Mouse (Mus musculus) lung, embryonic 15.5 days (tissue): ENCODE measurements around the gene Cst10. TPM values are rescaled to one million over a fixed set of nuclear protein-coding genes. Genes with fewer than 3 reads are reported as not detected.

Experiments
- ATAC-seq: fragments of 200-750 bp; cut with Nextera tagmentation; 2 replicates; pipeline ENCODE4 v1.8.0; 2017; ENCODE audit warnings: moderate number of reproducible peaks, borderline replicate concordance; ENCODE audit not compliant: low FRiP score, low TSS enrichment; ENCODE audit errors: extremely low read depth
- H3K27ac ChIP-seq: fragments of 300-500 bp; sonication (generic); 2 replicates; pipeline ENCODE4 v1.5.1; 2015; ENCODE audit warnings: moderate library complexity, mild to moderate bottlenecking, inconsistent platforms
- H3K27me3 ChIP-seq: fragments of 300-500 bp; sonication (generic); 2 replicates; pipeline ENCODE4 v1.6.1; 2015; ENCODE audit warnings: inconsistent platforms
- H3K36me3 ChIP-seq: fragments of 300-500 bp; sonication (generic); 2 replicates; pipeline ENCODE4 v1.6.1; 2015; ENCODE audit warnings: inconsistent platforms
- H3K4me1 ChIP-seq: fragments of 300-500 bp; sonication (generic); 2 replicates; pipeline ENCODE4 v1.6.1; 2015; ENCODE audit warnings: inconsistent platforms
- H3K4me2 ChIP-seq: fragments of 300-500 bp; sonication (generic); 2 replicates; pipeline ENCODE4 v1.6.1; 2015; ENCODE audit warnings: inconsistent platforms, mild to moderate bottlenecking, moderate library complexity
- H3K4me3 ChIP-seq: fragments of 300-500 bp; sonication (generic); 2 replicates; pipeline ENCODE4 v1.5.1; 2015; ENCODE audit warnings: mild to moderate bottlenecking, inconsistent platforms
- H3K9ac ChIP-seq: fragments of 300-500 bp; sonication (generic); 2 replicates; pipeline ENCODE4 v1.6.1; 2015; ENCODE audit warnings: inconsistent platforms
- H3K9me3 ChIP-seq: fragments of 300-500 bp; sonication (generic); 2 replicates; pipeline ENCODE4 v1.6.1; 2016; ENCODE audit warnings: inconsistent platforms
- WGBS: fragments of 180-500 bp; shearing (Covaris S2); methylation state at CpG from one replicate; pipeline ENCODE4 v1.1.7; 2015; 5-methylcytosine and 5-hydroxymethylcytosine counted together
- polyA plus RNA-seq: library from polyadenylated mRNA; unstranded; fragments of >200 nt; fragmentation: Nextera tagmentation; extraction: Ambion mirVana; gene quantifications from 2 replicates; pipeline ENCODE4 v1.2.1, GENCODE M21; 2015

Gene Cst10
- polyA plus RNA-seq, result not detected in 2 replicates

DNA sequence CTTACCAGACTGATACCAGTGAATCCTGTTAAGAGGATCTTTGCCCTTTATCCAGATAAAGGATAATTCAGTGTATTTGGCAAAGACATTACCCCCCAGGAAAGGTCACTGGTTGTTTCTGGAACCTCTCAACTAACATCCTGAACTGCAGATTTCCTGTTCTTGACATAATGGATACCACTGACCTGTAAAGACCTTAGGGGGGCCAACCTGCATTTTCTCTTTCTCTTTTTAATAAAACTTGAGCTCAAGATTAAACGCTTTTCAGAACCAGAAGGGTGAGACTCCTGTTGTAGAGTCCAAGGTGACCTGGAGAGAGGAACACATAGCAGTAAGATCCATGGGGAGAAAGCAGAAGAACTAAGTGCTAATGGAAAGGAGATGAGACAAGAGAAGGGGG is at the start of gene Cst10:
Gene Cst10 (plus strand): TSS at position 301 of the 400 bp plus-strand sequence.
- no peak for ATAC-seq
- 65% methylated on average over 1 of the region's 1 CpGs for WGBS
- H3K4me3 ChIP-seq, result no peak within 1 kb of the TSS
- no peak within 1 kb of the TSS for H3K27ac ChIP-seq
- H3K4me1 ChIP-seq, result no peaks in the 10 kb centered on the region
- H3K36me3 ChIP-seq, result no peaks in the 10 kb centered on the region
- no peaks in the 10 kb centered on the region for H3K27me3 ChIP-seq
- H3K4me2 ChIP-seq, result no peak within 1 kb of the TSS
- no peaks in the 10 kb centered on the region for H3K9me3 ChIP-seq
- no peak within 1 kb of the TSS for H3K9ac ChIP-seq

DNA sequence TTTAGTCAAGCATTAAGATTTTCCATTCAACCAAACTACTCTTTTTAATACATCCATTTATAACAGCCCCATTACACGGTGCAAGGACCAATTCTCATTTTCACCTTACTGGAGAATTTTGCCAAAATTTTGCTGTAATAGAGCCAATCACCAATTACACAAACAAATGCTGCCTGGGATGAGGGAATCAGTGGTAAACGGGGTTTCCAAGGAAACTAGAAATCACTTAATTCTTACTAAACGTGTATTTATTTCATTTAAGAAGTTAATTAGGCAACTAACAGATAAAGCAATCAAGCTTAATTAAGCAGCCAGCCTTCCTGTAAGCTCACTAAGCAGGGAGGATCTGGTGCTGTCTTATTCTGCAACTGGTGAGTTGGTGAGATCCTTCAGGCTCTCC is 11.9 kb upstream of the Cst10 start:
- 46% methylated on average over 3 of the region's 3 CpGs for WGBS
- H3K4me3 ChIP-seq, result no peak overlapping the region
- H3K4me2 ChIP-seq, result no peak overlapping the region
- no peak overlapping the region for H3K27ac ChIP-seq
- no peaks in the 10 kb centered on the region for H3K27me3 ChIP-seq
- no peaks in the 10 kb centered on the region for H3K9me3 ChIP-seq
- ATAC-seq, result no peak
- H3K4me1 ChIP-seq, result no peaks in the 10 kb centered on the region
- H3K9ac ChIP-seq, result no peak overlapping the region
- no peaks in the 10 kb centered on the region for H3K36me3 ChIP-seq

DNA sequence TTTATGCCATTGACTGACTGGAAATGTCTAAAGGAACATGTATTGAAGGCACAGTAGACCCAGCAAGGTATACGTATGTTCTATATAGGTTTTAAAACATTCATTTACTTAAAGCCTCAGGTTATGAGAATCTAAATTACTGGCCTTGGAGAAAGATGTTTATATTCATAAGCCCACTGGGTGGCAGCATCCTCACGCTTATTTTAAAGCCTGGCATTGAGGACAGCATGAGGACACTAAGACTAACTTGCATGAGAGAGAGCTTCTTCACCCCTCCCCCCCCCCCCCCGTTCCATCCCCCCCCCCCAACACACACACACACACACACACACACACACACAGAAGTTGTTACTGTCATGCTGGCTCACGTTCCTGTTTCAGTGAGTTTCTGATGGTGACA is 17.7 kb downstream of the Cst10 start:
- no peaks in the 10 kb centered on the region for H3K27me3 ChIP-seq
- no peak overlapping the region for H3K4me3 ChIP-seq
- H3K9ac ChIP-seq, result no peak overlapping the region
- no peaks in the 10 kb centered on the region for H3K9me3 ChIP-seq
- no peak overlapping the region for H3K27ac ChIP-seq
- H3K4me1 ChIP-seq, result no peaks in the 10 kb centered on the region
- H3K4me2 ChIP-seq, result no peak overlapping the region
- no peaks in the 10 kb centered on the region for H3K36me3 ChIP-seq
- ATAC-seq, result no peak
- whole genome bisulfite sequencing, result 25% methylated on average over 3 of the region's 4 CpGs
